Mouse (Mus musculus): ENCODE measurements around the gene Ppib.

The Ppib gene

DNA sequence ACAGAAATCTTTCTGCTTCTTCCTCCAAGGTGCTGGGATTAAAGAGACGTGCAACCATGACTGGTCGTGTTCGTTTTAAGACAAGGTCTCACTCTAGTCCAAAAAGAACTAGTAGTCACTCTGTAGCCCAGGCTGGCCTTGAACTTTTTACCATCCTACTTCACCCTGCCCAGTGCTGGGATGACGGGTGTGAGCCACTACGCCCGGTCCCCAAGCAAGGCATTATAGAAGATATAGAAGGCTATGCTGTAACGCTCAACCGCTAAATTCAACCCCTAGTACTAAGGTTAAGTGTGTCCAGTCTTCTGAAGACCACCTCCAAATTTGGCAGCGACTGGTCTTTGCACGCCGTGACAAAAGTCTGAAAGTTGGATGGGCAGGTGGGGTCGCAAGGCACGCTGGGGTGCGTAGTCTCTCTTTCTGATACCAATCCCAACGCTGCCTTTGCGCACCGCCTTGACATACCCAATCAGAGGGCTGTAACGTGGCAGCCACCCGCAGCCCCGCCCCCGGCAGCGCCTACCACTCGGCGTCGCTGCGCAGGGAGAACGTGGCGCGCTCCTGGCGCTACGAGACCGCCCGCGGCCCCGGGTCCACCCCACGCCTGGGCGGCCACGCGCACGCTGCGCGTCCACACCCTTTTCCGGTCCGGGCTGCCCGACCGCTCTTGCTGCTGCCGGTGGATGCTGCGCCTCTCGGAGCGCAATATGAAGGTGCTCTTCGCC is at the start of gene Ppib:
Gene Ppib, plus strand, starts transcription at position 640 of the 725 bp plus-strand sequence.
- peak; percentile 95 for DNase-seq (ENCODE audit: low spot score)

DNA sequence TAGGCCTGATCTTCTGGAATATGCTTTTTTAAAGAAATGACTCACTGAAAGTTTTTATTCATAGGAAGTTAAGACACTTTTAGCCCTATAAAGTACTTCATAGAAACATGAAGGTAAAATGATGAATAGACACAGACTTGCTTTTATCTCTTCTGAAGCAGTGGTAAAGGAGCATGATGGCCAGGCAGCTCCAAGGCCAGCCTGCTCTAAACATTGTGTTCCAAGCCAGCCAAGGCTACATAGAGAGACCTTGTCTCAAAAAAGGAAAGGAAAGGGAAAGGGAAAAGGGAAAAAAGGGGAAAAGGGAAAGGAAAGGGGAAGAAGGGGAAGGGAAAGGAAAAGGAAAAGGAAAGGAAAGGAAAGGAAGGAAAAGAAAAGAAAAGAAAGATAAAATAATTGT is 39.4 kb upstream of the Ppib start:
- no peak for DNase-seq (ENCODE audit: low spot score)

DNA sequence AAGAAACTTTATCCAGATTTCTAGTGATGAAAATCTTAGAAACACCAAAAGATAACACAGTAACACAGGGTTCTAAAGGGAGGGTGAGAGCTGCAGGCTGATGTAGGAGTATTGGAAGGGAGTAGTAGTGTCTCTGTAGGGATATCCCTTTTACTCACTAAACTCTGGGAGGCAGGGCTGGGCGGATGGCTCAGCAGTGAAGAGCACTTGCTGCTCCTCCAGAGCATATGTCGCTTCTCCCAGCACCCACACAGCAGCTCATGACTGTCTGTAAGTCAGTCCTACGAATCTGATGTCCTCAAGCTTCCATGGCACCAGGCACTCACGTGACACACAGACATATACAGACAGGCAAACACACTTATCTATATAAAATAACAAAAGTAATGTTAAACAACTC is 21.9 kb upstream of the Ppib start:
- DNase-seq (ENCODE audit: low spot score), result no peak

- DNase-seq (ENCODE audit: low spot score), result no peak
These were observed 21.4 kb upstream of the Ppib start for GRCm38 (mm10) chr9:66038581-66038980.

- no peak for DNase-seq (ENCODE audit: low spot score)
These were observed 20.7 kb upstream of the Ppib start for GRCm38 (mm10) chr9:66039290-66039689.

GRCm38 (mm10) chr9:66040801-66041200 is 19.2 kb upstream of the Ppib start:
- DNase-seq (ENCODE audit: low spot score), result peak; percentile 25

GRCm38 (mm10) chr9:66042331-66042730 is 17.7 kb upstream of the Ppib start:
- no peak for DNase-seq (ENCODE audit: low spot score)

GRCm38 (mm10) chr9:66043241-66043640 is 16.8 kb upstream of the Ppib start:
- no peak for DNase-seq (ENCODE audit: low spot score)

- no peak for DNase-seq (ENCODE audit: low spot score)
These were observed 10.0 kb upstream of the Ppib start for GRCm38 (mm10) chr9:66049931-66050601.

DNA sequence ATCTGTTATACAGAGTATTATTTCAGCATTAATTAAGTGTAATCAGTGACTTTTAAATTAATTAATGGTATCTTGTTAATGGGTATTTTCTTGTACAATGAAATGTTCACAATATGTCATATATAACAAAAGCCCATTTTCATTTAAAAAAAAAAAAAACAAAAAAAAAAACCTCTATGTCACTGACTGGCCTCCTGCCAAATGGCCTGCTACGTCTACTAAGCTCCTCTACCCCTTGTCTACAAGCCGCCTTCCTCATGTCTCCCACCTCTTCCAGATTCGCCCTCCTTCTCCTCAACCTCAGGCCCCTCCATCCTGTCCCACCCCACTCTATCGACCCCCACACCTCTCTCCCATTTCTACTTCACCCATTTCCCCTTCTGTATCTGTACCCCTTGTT is 8.5 kb upstream of the Ppib start:
- no peak for DNase-seq (ENCODE audit: low spot score)

DNA sequence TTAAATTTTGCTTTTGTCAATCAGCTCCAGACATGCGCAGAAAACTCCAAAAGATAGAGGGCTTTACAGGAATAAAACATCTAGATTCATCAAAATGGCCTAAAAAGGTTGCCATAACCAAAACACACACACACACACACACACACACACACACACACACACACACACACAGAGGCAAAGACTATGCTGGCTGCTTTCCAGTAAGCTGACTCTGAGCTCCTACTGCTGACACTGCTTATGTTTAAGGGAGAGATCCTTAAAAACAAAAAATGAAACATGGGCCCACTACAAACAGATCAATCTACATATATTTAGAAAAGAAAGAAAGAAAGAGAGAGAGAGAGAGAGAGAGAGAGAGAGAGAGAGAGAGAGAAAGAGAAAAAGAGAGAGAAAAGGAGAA is 7.3 kb upstream of the Ppib start:
- DNase-seq (ENCODE audit: low spot score), result no peak

DNA sequence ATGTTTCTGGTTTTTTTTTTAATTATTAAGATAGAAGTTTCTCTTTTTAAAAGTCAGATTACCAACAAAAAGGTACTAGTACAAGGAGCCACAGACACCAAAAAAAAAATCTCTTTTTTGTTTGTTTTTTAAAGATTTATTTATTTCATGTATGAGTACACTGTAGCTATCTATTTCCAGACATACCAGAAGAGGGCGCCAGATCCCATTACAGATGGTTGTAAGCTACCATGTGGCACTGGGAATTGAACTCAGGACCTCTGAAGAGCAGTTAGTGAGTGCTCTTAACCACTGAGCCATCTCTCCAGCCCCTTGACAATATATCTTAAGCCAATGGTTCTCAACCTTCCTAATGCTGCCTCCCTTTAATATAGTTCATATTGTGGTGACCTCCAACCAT is 6.4 kb upstream of the Ppib start:
- DNase-seq (ENCODE audit: low spot score), result no peak

DNA sequence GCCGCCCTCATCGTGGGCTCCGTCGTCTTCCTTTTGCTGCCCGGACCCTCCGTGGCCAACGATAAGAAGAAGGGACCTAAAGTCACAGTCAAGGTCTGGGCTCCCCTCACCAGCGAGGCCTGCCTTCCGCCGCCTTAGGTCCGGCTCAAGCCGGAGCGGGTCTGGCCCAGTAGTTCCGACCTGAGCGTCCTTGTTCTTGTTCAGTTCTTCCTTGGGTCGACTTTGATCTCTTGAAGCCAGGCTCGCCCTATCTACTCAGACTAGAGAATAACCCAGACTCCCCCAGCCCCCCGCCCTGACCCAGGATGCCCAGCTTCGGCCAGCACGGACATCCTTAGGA is 256 bp downstream of the Ppib start:
- no peak for DNase-seq (ENCODE audit: low spot score)

- DNase-seq (ENCODE audit: low spot score), result no peak
These were observed 964 bp downstream of the Ppib start for GRCm38 (mm10) chr9:66060986-66061385.

- DNase-seq (ENCODE audit: low spot score), result no peak
These were observed 1.6 kb downstream of the Ppib start for GRCm38 (mm10) chr9:66061656-66062055.

GRCm38 (mm10) chr9:66063446-66063845 is 3.4 kb downstream of the Ppib start:
- DNase-seq (ENCODE audit: low spot score), result no peak

DNA sequence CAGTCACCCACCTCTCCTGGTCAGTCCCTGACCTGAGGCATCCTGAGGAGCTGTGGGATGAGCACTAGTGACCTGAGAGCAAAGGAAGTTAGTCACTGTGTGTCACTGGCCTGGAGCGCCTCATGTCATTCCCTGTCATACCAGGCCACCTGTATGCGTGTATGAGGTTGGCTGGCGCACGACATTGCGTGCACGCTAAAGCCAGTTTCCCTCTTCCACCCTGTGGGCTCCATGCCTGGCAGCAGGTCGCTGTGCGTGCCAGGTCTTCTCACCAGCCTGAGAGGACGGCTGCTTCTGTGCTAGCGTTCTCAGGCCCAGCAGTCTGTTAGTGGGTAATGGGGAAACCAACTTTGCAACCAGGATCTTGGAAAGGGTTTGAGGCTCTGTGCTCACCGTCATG is 4.3 kb downstream of the Ppib start:
- DNase-seq (ENCODE audit: low spot score), result no peak

DNA sequence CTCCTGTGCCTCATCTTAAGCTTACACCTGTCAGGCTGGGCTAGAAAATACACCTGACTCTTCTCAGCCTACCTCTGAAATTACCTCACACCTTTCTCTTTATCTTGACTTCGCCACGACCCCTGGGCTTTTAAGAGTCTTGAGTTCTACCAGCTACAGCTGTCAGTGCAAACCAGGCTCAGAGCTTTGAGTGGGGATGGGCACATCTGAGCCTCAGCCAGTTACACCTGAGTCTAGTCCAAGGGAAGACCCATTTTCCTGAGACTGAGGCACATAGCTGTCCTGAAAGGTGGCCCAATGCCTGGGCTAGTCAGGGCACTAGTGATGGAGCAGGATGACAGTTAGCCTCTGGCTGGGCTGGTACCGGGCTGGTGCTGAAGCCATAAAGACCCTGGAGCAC is 6.8 kb downstream of the Ppib start:
- no peak for DNase-seq (ENCODE audit: low spot score)

DNA sequence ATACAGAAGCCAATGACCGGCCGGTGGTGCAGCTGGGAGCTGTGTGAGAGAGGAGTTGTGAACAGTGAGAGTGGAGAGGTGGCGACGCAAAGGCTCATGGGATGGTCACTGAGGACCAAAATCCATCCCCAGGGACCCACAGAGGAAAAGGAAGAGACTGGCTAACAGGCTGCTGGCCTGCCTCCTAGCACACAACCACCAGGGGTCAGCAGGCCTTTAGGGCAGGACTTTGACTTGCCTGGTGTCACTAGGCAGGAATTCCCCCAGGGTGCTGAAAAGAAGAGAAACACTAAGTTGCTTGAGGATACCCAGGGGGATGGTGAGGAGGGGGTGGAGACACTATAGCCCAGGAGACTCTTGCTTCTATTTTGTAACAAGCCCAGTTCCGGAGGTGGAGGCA is 7.5 kb downstream of the Ppib start:
- no peak for DNase-seq (ENCODE audit: low spot score)

DNA sequence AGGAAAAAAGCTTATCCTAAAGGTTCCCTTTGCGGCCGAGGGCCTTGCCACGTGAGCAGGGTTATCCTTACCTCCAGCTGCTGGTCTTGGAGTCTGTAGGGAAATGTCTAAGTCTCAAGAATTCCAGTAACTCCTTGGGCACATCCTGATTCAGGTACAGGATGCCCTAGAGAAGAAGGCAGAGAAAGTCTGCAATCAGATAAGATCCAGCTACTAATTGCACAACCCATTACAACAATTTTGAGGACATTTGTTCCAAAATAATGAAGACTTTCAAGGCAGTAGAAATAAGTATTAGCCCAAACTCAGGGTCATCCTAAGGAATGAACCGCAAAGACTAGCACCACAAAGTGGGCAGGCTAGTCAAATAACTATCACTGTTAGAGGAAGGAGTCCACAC is 8.0 kb downstream of the Ppib start:
- DNase-seq (ENCODE audit: low spot score), result no peak

GRCm38 (mm10) chr9:66068971-66069391 is 9.0 kb downstream of the Ppib start:
- no peak for DNase-seq (ENCODE audit: low spot score)

- no peak for DNase-seq (ENCODE audit: low spot score)
These were observed 9.6 kb downstream of the Ppib start, which contains the start of gene Snx22 for GRCm38 (mm10) chr9:66069583-66069982. Gene Snx22, minus strand, starts transcription at chr9:66069719.

DNA sequence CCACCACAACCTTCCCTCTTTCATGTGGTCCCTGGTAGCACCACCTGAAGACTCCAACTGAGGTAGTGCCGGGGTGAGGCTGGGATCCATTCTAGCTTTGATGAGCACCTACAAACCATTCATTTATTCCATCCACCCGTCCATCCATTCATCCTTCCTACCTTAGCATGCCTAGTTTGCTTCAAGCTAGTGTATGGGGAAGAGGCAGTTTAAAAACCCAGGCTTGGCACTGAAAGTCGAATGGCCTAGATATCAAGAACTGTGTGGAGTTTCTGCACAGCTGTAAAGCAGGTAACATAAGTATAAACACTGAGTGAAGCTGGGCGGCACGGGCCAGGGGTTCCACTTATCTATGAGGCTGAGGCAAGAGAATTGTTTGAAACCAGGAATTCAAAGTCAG is 10.1 kb downstream of the Ppib start:
- no peak for DNase-seq (ENCODE audit: low spot score)

DNA sequence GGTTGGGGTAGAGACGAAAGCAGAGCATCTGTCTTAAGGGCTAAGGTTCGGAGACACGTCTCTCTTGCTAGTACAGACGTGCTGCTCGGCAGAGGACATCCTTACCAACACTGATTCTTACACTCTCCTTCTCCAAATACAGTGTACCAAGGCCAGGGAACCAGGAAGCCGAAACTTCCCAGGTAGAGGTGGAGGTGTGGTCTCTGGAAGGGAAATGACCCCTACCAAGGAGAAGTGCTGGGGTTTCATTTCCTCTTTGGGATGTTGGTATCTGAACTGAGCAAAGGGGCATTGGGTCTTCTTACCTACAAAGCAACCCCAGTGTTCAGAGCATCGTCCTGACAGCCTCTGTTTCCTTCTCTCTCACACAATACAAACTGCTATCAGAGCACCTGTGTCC is 12.7 kb downstream of the Ppib start:
- DNase-seq (ENCODE audit: low spot score), result no peak

Data from layer of hippocampus, adult 9-10 months (tissue).